Mouse (Mus musculus) gastrocnemius, postnatal 4 days (tissue): Measurements from ENCODE around the gene Pik3ap1. TPM values are rescaled to one million over a fixed set of nuclear protein-coding genes. Genes with fewer than 3 reads are reported as not detected.
"Not testable (repeated sequence)": the region's sequence is repeated elsewhere in the genome, so short reads cannot be mapped to it uniquely, and the experiment has no call there.

Source experiments
- DNase-seq, 2 experiments: peaks; one replicate each; pipeline ENCODE4 v3.0.0; 2021 to 2022; ENCODE audit warnings: low spot score in 2 of 2, mixed read lengths in 2 of 2
- total RNA-seq, 2 experiments: library from RNA; stranded (reverse); gene quantifications; 2 replicates each; pipeline ENCODE4 v1.2.3; 2021

Gene Pik3ap1
- total RNA-seq, 2 experiments from 2014 or later = 2.5 to 2.8 TPM

GRCm38 (mm10) chr19:41332986-41333385 lies 51.9 kb downstream of the Pik3ap1 start:
- no peak for DNase-seq

DNA sequence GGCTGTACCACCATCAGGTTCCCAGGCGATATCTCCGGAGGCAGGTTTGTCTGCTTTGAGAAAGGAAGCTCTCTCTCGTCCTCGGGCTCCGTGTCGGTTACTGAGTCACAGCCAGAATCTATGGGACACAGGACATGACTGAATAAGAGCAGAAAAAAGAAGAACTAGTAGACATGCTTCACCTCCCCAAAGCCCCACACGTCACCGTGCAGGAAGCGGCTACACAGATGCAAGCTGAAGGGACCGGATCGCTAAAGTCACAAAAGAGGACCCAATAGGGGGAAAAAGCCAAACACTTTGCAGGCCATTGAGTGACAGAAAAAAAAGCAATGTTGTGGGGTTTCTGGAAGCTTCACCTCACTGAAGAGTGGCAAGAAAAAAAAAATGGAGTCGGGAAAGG lies 52.7 kb downstream of the Pik3ap1 start:
- no peak for DNase-seq

DNA sequence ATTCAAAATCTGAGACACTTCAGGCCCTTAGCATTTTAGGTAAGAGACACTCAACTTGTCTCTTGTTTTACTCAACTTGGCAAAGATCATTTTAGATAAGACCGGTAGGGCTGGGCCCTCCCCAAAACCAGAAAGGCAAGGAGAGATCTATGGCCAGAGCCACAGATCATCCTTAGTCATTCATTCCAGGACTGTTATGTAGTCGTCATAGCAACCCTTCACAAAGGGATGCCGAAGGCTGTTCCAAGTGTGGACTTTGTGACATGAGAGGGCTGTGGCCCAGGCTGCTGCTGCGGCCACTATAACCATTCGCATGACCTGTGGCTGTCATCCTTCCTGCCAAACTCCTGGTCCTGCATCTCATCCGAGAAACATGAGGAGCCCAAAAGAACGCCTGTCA lies 54.5 kb downstream of the Pik3ap1 start:
- DNase-seq = no peak

GRCm38 (mm10) chr19:41329961-41330360 lies 54.9 kb downstream of the Pik3ap1 start:
- no peak for DNase-seq

GRCm38 (mm10) chr19:41328743-41329142 lies 56.2 kb downstream of the Pik3ap1 start:
- DNase-seq = no peak

GRCm38 (mm10) chr19:41323813-41324212 lies 61.1 kb downstream of the Pik3ap1 start:
- no peak for DNase-seq

DNA sequence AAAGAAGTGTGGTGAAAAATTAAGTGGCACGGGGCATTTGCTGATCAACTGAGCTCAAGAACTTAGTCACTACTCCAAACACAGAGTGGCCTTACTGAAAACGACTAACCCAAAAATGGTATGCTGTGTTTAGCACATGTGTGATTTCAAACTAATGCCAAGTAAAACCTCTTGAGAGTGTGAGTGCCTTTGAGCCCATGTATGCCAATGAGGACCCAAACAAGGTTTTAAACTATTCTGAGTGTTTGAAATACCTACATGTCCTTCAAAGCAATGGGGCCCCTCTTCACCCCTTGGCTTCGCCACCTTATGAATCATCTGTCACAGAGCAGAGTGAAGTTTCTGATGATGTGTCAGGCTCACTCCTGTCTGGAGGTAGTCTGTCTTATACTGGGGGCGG lies 61.8 kb downstream of the Pik3ap1 start:
- DNase-seq = no peak

DNA sequence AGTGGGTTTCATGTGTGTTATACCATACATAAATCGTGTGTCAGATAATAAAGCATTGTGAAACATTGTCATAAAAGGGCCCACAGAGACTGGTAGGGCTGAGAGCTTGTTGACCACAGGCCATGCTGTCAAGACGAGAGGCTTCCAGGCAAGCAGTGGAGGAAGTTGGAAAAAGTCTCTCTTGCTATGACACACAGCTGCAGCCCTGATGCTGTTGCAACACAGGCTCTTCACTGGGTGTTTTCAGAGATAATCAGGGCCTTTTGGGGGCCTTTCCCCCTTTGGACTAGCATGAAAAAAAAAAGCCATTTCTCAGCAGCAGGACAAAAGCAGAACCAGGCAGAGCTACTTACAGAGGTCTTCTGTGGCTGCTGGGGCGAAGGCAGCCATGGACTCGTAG lies 63.8 kb downstream of the Pik3ap1 start:
- DNase-seq = no peak

- DNase-seq = no peak
These were observed 67.4 kb downstream of the Pik3ap1 start for GRCm38 (mm10) chr19:41317315-41318095.

GRCm38 (mm10) chr19:41314696-41315095 lies 70.2 kb downstream of the Pik3ap1 start:
- DNase-seq = no peak

- no peak for DNase-seq
These were observed 71.2 kb downstream of the Pik3ap1 start for GRCm38 (mm10) chr19:41313663-41314062.

- DNase-seq = not testable (repeated sequence)
These were observed 72.3 kb downstream of the Pik3ap1 start for GRCm38 (mm10) chr19:41312587-41312986.

DNA sequence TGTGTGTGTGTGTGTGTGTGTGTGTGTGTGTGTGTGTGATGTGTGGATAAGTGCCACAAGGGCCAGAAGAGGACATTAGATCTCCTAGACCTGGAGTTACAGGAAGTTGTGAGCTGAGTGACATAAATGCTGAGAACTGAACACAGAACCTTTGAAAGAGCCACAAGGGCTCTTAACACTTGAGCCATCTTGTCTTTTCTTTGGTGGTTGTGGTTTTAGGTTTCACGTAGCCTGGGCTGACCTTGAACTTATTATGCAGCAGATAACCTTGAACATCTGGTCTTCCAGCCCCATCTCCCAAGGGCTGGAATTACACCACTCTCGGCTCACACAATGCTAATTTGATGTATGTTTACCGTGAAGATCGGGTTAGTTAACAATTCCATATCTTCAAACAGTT lies 72.9 kb downstream of the Pik3ap1 start:
- DNase-seq = no peak

DNA sequence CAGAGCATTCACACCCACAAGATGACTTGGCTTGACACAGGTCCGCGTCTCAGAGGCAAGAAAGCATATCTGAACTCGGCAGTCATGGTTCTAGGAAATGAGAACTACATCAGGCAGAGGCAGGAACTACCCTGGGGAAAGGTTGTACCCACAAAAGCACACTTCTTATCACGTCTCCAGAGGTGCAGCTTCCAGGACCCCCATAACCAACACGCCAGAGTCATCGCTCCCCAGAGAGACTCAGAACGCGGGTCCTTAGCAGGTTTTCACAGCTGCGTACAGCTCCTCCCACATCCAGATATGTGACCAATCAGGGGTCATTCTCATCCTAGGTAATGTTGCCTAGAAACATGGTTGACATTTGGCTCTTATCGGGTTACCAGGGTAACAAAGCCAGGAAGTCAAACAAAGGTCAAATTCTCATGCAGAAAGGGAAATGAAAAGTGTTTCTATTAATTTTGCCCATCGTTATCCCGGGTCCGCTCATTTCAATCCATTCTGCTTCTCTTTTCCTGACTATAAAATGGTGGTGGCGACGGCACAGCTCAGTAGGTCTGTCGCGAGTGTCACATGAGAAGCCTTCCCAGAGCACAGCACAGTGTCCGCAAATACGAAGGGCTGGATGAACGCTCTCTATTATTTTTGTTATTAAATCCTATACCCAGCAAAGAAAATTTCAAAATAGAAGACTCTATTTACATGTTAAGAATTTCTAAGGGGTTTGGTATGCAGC lies 73.8 kb downstream of the Pik3ap1 start:
- no peak for DNase-seq

GRCm38 (mm10) chr19:41303933-41304332 lies 81.0 kb downstream of the Pik3ap1 start:
- DNase-seq = no peak

DNA sequence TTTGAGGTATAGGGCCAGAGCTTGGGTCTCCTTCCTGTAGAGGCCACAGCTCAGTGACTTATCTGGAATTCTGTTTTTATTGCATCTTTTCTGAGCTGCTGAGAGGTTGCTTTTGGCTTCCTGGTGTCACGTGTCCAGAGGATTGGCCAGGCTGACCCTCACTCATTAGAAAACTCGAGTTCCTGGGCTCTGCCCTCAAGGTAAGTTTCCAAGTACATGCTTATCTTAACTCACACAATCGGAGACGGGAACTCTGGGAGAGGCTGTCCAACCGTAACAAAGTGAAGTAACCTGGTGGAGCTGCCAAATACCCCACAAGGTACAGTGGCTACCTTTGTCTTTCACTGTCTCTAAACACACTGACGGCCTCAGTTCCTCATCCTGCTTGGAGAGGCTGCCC lies 81.5 kb downstream of the Pik3ap1 start:
- DNase-seq = no peak

DNA sequence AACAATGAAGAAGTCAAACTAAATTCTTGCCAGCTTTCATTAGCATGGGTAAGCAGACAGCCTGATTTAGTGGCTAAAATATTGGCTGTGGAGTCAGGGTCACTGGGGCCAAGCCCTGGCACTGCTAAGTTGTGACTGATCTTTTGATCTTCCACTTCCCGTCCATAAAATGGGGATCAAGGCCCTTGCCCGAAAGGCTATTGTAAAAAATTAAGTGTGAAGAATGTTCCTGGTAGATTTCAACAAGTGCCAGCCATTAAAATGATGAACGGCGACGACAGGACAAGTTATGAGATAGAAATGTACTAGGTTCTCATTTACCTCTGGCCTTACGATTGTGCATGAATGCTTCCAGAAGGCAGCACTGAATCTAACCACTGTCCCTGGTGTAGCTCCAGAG lies 83.0 kb downstream of the Pik3ap1 start:
- DNase-seq = no peak

GRCm38 (mm10) chr19:41299446-41299845 lies 85.5 kb downstream of the Pik3ap1 start:
- DNase-seq = no peak

GRCm38 (mm10) chr19:41290952-41291619 lies 93.8 kb downstream of the Pik3ap1 start:
- no peak for DNase-seq

GRCm38 (mm10) chr19:41288568-41288967 lies 96.3 kb downstream of the Pik3ap1 start:
- no peak for DNase-seq

DNA sequence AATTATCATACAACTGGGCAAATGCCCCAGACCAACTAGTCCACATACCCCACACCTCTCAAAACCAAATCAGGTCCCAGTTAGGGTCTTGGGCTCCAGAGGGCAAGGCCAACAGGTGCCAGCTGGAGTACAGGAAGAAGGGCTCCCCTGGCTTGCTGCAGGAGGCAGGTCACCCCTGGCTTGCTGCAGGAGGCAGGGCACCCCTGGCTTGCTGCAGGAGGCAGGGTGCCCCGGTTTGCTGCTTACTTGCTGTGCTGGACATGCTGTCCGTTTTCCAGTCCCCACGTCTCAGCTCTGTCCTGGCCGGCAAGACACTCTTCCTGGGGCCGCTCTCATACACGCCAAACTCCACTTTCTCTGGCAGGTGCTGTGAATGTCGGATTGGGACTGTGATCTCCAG lies 97.7 kb downstream of the Pik3ap1 start:
- no peak for DNase-seq

DNA sequence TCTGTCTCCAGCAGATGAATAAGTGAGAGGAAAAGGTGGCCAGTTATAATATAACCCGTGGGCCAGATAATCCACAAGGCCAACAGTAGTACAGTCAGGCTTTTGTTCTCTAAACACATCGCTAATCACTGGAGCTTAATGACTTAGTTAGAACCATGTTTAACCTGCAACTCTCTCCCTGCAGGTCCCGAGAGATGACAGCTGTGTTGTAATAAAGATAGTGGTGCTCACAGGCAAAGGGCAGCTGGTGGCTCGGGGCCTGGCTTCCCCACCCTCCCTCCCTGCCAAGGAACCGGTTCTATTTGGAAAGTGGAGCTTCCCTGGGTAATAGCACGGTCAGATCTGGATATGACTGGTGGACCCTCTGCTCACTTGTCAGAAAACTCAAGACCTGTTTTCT lies 100.4 kb downstream of the Pik3ap1 start:
- no peak for DNase-seq
